Mouse (Mus musculus): ENCODE results near the gene Tmco5. TPM values are rescaled to one million over a fixed set of nuclear protein-coding genes. Genes with fewer than 3 reads are reported as not detected.

Tmco5 gene
- polyA plus RNA-seq (2014; fragmentation: Nextera tagmentation; extraction: Ambion mirVana) = not detected in 2 replicates

- no peak within 1 kb of the TSS for H3K27ac ChIP-seq (replicated peaks; ENCODE audit: low read depth, low read length)
- H3K36me3 ChIP-seq (replicated peaks; ENCODE audit: control insufficient read depth, insufficient read depth, low read depth, low read length) = no peaks in the 10 kb centered on the region
- H3K4me2 ChIP-seq (ENCODE audit: low read depth, low read length) = no peak within 1 kb of the TSS
- no peaks in the 10 kb centered on the region for H3K4me1 ChIP-seq (ENCODE audit: control insufficient read depth, insufficient read depth, low read length)
- H3K9me3 ChIP-seq (replicated peaks; ENCODE audit: control insufficient read depth, low read length) = no peaks in the 10 kb centered on the region
- ATAC-seq (replicated peaks; ENCODE audit: insufficient number of reproducible peaks, low FRiP score, low TSS enrichment, low read depth) = no peak
- 93% methylated on average over 3 of the region's 3 CpGs for WGBS
- no peaks in the 10 kb centered on the region for H3K27me3 ChIP-seq (ENCODE audit: control insufficient read depth, insufficient read depth, low read length)
- no peak within 1 kb of the TSS for H3K9ac ChIP-seq (replicated peaks; ENCODE audit: low read length)
- no peak for DNase-seq (ENCODE audit: low spot score)
- no peak within 1 kb of the TSS for H3K4me3 ChIP-seq (ENCODE audit: low read depth, low read length)
These were observed at the start of gene Tmco5 for GRCm38 (mm10) chr2:116878391-116878790. Gene Tmco5, plus strand, starts transcription at chr2:116878691.

- WGBS = 77% methylated on average over 11 of the region's 11 CpGs
These were observed 46.6 kb upstream of the Tmco5 start for GRCm38 (mm10) chr2:116831863-116832262.

GRCm38 (mm10) chr2:116837829-116838228 is 40.7 kb upstream of the Tmco5 start:
- ATAC-seq (replicated peaks; ENCODE audit: insufficient number of reproducible peaks, low FRiP score, low TSS enrichment, low read depth) (no peak), DNase-seq (ENCODE audit: low spot score) (no peak)
- H3K36me3 ChIP-seq (replicated peaks; ENCODE audit: control insufficient read depth, insufficient read depth, low read depth, low read length) = no peaks in the 10 kb centered on the region
- H3K27me3 ChIP-seq (ENCODE audit: control insufficient read depth, insufficient read depth, low read length) = no peaks in the 10 kb centered on the region
- 46% methylated on average over 3 of the region's 3 CpGs for WGBS
- no peak overlapping the region for H3K27ac ChIP-seq (replicated peaks; ENCODE audit: low read depth, low read length)
- H3K4me3 ChIP-seq (ENCODE audit: low read depth, low read length) = no peak overlapping the region
- no peaks in the 10 kb centered on the region for H3K9me3 ChIP-seq (replicated peaks; ENCODE audit: control insufficient read depth, low read length)
- no peak overlapping the region for H3K4me2 ChIP-seq (ENCODE audit: low read depth, low read length)
- H3K9ac ChIP-seq (replicated peaks; ENCODE audit: low read length) = no peak overlapping the region
- no peaks in the 10 kb centered on the region for H3K4me1 ChIP-seq (ENCODE audit: control insufficient read depth, insufficient read depth, low read length)

More at GRCm38 (mm10) chr2:116831863-116832262, 46.6 kb upstream of the Tmco5 start:
- no peak overlapping the region for H3K9ac ChIP-seq (replicated peaks; ENCODE audit: low read length)
- no peaks in the 10 kb centered on the region for H3K27me3 ChIP-seq (ENCODE audit: control insufficient read depth, insufficient read depth, low read length)
- no peak overlapping the region for H3K27ac ChIP-seq (replicated peaks; ENCODE audit: low read depth, low read length)
- H3K4me2 ChIP-seq (ENCODE audit: low read depth, low read length) = no peak overlapping the region
- H3K4me3 ChIP-seq (ENCODE audit: low read depth, low read length) = no peak overlapping the region
- DNase-seq (ENCODE audit: low spot score) (no peak), ATAC-seq (replicated peaks; ENCODE audit: insufficient number of reproducible peaks, low FRiP score, low TSS enrichment, low read depth) (no peak)
- H3K4me1 ChIP-seq (ENCODE audit: control insufficient read depth, insufficient read depth, low read length) = no peaks in the 10 kb centered on the region
- no peaks in the 10 kb centered on the region for H3K36me3 ChIP-seq (replicated peaks; ENCODE audit: control insufficient read depth, insufficient read depth, low read depth, low read length)
- H3K9me3 ChIP-seq (replicated peaks; ENCODE audit: control insufficient read depth, low read length) = no peaks in the 10 kb centered on the region

DNA sequence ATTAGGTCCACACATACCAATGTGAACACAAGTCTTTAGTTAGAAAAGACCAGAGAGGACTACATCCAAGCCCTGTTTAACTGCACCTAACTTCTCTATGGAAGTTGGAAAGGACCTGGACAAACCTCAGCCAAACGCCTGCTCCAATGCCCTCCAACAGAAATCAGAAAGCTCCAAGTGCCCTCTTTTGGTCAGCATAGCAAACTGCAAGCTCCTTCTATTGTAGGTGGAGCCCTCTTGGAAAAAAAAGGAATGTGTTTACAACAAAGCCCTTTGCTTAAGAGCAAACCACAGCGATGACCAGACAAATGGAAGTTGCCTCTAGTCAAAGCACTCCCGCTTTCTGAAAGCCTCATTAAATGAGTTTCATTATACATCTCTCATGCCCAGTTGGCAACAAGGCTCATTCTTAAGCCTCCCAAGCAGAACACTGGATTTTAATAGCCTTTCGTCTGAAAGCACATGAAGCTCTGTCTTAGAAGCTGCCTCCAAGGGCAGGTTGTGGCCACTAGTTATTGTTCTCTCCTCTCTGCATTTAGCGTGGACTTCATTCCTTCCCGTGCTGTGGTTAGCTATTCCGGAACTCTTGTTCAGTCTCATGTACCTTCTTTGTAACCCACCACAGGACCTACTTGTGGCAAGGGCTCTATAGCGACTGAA is 39.8 kb upstream of the Tmco5 start:
- no peak overlapping the region for H3K4me3 ChIP-seq (ENCODE audit: low read depth, low read length)
- DNase-seq (ENCODE audit: low spot score) (peak; percentile 80), ATAC-seq (replicated peaks; ENCODE audit: insufficient number of reproducible peaks, low FRiP score, low TSS enrichment, low read depth) (no peak)
- no peaks in the 10 kb centered on the region for H3K27me3 ChIP-seq (ENCODE audit: control insufficient read depth, insufficient read depth, low read length)
- no peak overlapping the region for H3K27ac ChIP-seq (replicated peaks; ENCODE audit: low read depth, low read length)
- no peaks in the 10 kb centered on the region for H3K9me3 ChIP-seq (replicated peaks; ENCODE audit: control insufficient read depth, low read length)
- no peaks in the 10 kb centered on the region for H3K36me3 ChIP-seq (replicated peaks; ENCODE audit: control insufficient read depth, insufficient read depth, low read depth, low read length)
- no peaks in the 10 kb centered on the region for H3K4me1 ChIP-seq (ENCODE audit: control insufficient read depth, insufficient read depth, low read length)
- WGBS = 41% methylated on average over 8 of the region's 8 CpGs
- no peak overlapping the region for H3K9ac ChIP-seq (replicated peaks; ENCODE audit: low read length)
- no peak overlapping the region for H3K4me2 ChIP-seq (ENCODE audit: low read depth, low read length)

DNA sequence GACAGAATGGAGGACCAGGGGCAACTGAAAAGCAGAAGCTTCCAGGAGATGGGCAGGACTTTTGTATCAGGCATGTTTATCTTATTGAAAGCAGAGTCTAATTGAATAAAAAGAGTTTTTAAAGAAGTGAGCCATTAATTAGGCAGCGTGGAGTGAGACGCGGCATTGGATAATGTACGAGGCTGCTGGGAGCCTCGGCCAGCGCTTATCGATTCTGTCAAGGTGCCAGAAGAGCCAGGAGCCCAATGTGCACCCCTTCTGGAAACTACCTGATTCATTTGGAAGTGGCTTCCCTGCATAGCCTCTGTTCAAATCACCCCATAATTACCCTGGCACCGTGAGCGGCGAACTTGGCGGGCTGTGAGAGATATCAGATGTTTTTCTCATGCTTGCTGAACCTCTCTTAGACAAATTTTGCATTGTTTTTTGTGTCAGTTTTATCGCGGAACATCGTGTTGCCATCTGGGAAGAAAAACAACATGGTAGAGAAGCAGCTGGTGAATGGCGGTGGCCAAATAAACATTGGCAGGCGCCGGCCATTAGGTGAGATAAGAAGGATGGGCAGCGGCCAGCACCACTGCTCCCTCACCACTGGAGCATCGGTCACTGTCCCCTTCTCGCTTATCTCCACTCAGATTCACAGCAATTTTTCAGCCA is 28.4 kb upstream of the Tmco5 start:
- H3K9ac ChIP-seq (replicated peaks; ENCODE audit: low read length) = no peak overlapping the region
- no peak overlapping the region for H3K27ac ChIP-seq (replicated peaks; ENCODE audit: low read depth, low read length)
- no peak overlapping the region for H3K4me3 ChIP-seq (ENCODE audit: low read depth, low read length)
- no peak for DNase-seq (ENCODE audit: low spot score)
- H3K36me3 ChIP-seq (replicated peaks; ENCODE audit: control insufficient read depth, insufficient read depth, low read depth, low read length) = no peaks in the 10 kb centered on the region
- 85% methylated on average over 20 of the region's 20 CpGs for WGBS
- no peak for ATAC-seq (replicated peaks; ENCODE audit: insufficient number of reproducible peaks, low FRiP score, low TSS enrichment, low read depth)
- H3K27me3 ChIP-seq (ENCODE audit: control insufficient read depth, insufficient read depth, low read length) = no peaks in the 10 kb centered on the region
- no peaks in the 10 kb centered on the region for H3K4me1 ChIP-seq (ENCODE audit: control insufficient read depth, insufficient read depth, low read length)
- no peaks in the 10 kb centered on the region for H3K9me3 ChIP-seq (replicated peaks; ENCODE audit: control insufficient read depth, low read length)
- no peak overlapping the region for H3K4me2 ChIP-seq (ENCODE audit: low read depth, low read length)

DNA sequence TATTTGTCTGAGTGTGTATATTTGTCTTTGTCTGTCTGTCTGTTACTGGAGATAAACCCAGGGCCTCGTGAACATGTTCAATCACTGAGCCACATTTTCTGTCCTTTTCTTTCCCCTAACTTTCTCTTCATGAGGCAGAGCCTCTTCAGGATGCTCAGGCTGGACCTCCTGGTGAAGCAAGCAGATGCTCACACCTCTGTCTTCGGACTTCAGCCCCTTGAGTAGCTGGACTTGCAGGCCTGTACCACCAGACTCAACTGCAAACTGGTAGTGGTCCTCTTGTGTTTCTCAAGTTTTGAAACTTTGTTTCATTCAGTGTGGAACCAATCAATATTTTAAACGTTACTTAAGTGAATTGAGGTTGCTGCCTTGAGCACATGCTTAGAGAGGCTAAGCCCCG is 27.1 kb upstream of the Tmco5 start:
- Histone ChIP-seq H3K27ac (replicated peaks; ENCODE audit: low read depth, low read length) (no peak overlapping the region), H3K9ac (replicated peaks; ENCODE audit: low read length) (no peak overlapping the region), H3K4me3 (ENCODE audit: low read depth, low read length) (no peak overlapping the region), H3K27me3 (ENCODE audit: control insufficient read depth, insufficient read depth, low read length) (no peaks in the 10 kb centered on the region), H3K4me1 (ENCODE audit: control insufficient read depth, insufficient read depth, low read length) (no peaks in the 10 kb centered on the region), H3K9me3 (replicated peaks; ENCODE audit: control insufficient read depth, low read length) (no peaks in the 10 kb centered on the region), H3K36me3 (replicated peaks; ENCODE audit: control insufficient read depth, insufficient read depth, low read depth, low read length) (no peaks in the 10 kb centered on the region), H3K4me2 (ENCODE audit: low read depth, low read length) (no peak overlapping the region)
- 82% methylated on average over 4 of the region's 4 CpGs for WGBS
- DNase-seq (ENCODE audit: low spot score) (no peak), ATAC-seq (replicated peaks; ENCODE audit: insufficient number of reproducible peaks, low FRiP score, low TSS enrichment, low read depth) (no peak)

DNA sequence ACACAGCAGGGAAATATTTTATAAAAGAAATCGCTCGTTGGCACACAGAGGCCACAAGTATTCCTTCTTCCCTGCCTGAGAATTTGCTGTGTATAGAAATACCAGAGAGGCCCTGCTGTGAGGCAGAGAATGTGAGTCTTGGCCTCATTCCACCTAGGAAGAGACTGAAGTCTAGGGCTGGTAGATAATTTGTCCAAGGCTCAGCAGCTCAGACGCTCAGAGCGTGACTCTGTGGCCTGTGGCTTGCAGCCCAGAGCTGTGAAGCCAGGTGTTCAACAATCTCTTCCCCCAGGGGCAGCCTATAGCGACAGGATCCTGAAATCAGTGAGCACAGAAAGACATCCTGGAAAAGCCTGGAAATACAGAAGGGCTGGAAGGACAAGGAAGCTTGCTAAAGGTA is 26.2 kb upstream of the Tmco5 start:
- no peaks in the 10 kb centered on the region for H3K9me3 ChIP-seq (replicated peaks; ENCODE audit: control insufficient read depth, low read length)
- ATAC-seq (replicated peaks; ENCODE audit: insufficient number of reproducible peaks, low FRiP score, low TSS enrichment, low read depth) = no peak
- DNase-seq (ENCODE audit: low spot score) = no peak
- 60% methylated on average over 5 of the region's 5 CpGs for WGBS
- no peaks in the 10 kb centered on the region for H3K36me3 ChIP-seq (replicated peaks; ENCODE audit: control insufficient read depth, insufficient read depth, low read depth, low read length)
- H3K4me1 ChIP-seq (ENCODE audit: control insufficient read depth, insufficient read depth, low read length) = no peaks in the 10 kb centered on the region
- H3K27me3 ChIP-seq (ENCODE audit: control insufficient read depth, insufficient read depth, low read length) = no peaks in the 10 kb centered on the region
- no peak overlapping the region for H3K4me3 ChIP-seq (ENCODE audit: low read depth, low read length)
- no peak overlapping the region for H3K4me2 ChIP-seq (ENCODE audit: low read depth, low read length)
- H3K27ac ChIP-seq (replicated peaks; ENCODE audit: low read depth, low read length) = no peak overlapping the region
- H3K9ac ChIP-seq (replicated peaks; ENCODE audit: low read length) = no peak overlapping the region

GRCm38 (mm10) chr2:116858703-116859102 is 19.8 kb upstream of the Tmco5 start:
- no peak overlapping the region for H3K4me2 ChIP-seq (ENCODE audit: low read depth, low read length)
- no peak overlapping the region for H3K27ac ChIP-seq (replicated peaks; ENCODE audit: low read depth, low read length)
- no peaks in the 10 kb centered on the region for H3K9me3 ChIP-seq (replicated peaks; ENCODE audit: control insufficient read depth, low read length)
- H3K27me3 ChIP-seq (ENCODE audit: control insufficient read depth, insufficient read depth, low read length) = no peaks in the 10 kb centered on the region
- H3K36me3 ChIP-seq (replicated peaks; ENCODE audit: control insufficient read depth, insufficient read depth, low read depth, low read length) = no peaks in the 10 kb centered on the region
- H3K9ac ChIP-seq (replicated peaks; ENCODE audit: low read length) = no peak overlapping the region
- H3K4me1 ChIP-seq (ENCODE audit: control insufficient read depth, insufficient read depth, low read length) = no peaks in the 10 kb centered on the region
- ATAC-seq (replicated peaks; ENCODE audit: insufficient number of reproducible peaks, low FRiP score, low TSS enrichment, low read depth) (no peak), DNase-seq (ENCODE audit: low spot score) (no peak)
- WGBS = 61% methylated on average over 6 of the region's 6 CpGs
- H3K4me3 ChIP-seq (ENCODE audit: low read depth, low read length) = no peak overlapping the region

Data from embryonic facial prominence, embryonic 11.5 days (tissue).